Mouse (Mus musculus) megakaryocyte, embryonic 14.5 days (primary cell): ENCODE measurements at regions not wholly inside any gene's neighbourhood (a gene's known extent, or its start where the extent isn't known, plus 50 kb on each side); places are given as distances from the start of the nearest gene placed in this dataset.

Experiments
- FLI1 ChIP-seq: IDR thresholded peaks from 2 replicates; pipeline ENCODE4 v1.6.1; 2012; ENCODE audit warnings: low read length, inconsistent platforms, mixed read lengths
- GATA1 ChIP-seq: IDR thresholded peaks from 3 replicates; pipeline ENCODE4 v1.6.1; 2012; ENCODE audit warnings: mixed read lengths, low read length, inconsistent platforms, borderline replicate concordance

DNA sequence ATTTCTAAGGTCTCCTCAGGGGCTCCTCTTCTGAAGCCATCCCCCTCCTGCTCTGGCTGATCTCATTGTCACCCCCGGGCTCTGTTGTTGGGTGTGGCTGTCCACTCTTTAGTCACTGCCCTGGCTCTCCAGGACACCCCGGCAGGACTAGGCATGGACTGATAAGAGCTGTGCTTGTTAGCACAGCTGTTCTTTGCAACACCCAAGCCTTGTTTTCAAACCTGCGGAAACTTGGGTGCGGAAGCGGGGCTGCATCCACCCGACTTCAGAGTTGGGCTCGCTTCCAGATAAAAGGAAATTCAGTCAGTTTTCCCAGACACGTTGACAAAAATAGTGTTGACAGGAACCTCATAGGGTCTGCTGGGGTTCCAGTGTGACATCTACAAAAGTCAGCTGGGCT, 53.6 kb upstream of the Podxl start:
- TF ChIP-seq GATA1, result no peak
- TF ChIP-seq FLI1, result no peak
